11 mouse cellular contexts compared by ENCODE assay signal in genomic region chr11:68146456-68146851, GRCm38 (mm10).
DNase-seq lines count a peak whose midpoint lies in the region; ATAC-seq and TF ChIP-seq lines count a peak whose summit lies in the region.
"Had no signal": no experiment of that assay in that cellular context is flagged by ENCODE, and none has a peak within 500 bp of the region (broad histone marks: within the 10 kb centered on the region; RNA-seq: fewer than 3 reads in every experiment).

No protein-coding gene starts in this region.

- peak overlapping the region; percentile 48 for H3K27ac ChIP-seq in embryonic facial prominence, embryonic 11.5 days (replicated peaks; ENCODE audit: low read depth, low read length)
- peak overlapping the region; percentile 90 for H3K27ac ChIP-seq in hindbrain, embryonic 13.5 days
- H3K27ac ChIP-seq in midbrain, embryonic 15.5 days = peak overlapping the region; percentile 81
- no peak overlapping the region for H3K27ac ChIP-seq in cerebellum, adult 2 months (ENCODE audit: insufficient read depth, low read length)

- WGBS in embryonic facial prominence, embryonic 11.5 days = 25% methylated on average over 4 of the region's 4 CpGs
- 24% methylated on average over 4 of the region's 4 CpGs for WGBS in hindbrain, embryonic 13.5 days
- 12% methylated on average over 4 of the region's 4 CpGs for WGBS in midbrain, embryonic 15.5 days
- WGBS in cerebellum, adult 2 months = 86% methylated on average over 4 of the region's 4 CpGs

- H3K4me1 ChIP-seq in embryonic facial prominence, embryonic 11.5 days (ENCODE audit: control insufficient read depth, insufficient read depth, low read length) = peaks cover 16% of the 10 kb centered on the region
- H3K4me1 ChIP-seq in hindbrain, embryonic 13.5 days (replicated peaks) = peaks cover 66% of the 10 kb centered on the region
- H3K4me1 ChIP-seq in midbrain, embryonic 15.5 days = peaks cover 52% of the 10 kb centered on the region
- no peaks in the 10 kb centered on the region for H3K4me1 ChIP-seq in cerebellum, adult 2 months (ENCODE audit: control insufficient read depth, insufficient read depth, low read length)

- H3K9me3 ChIP-seq in embryonic facial prominence, embryonic 11.5 days (replicated peaks; ENCODE audit: control insufficient read depth, low read length) = no peaks in the 10 kb centered on the region
- H3K9me3 ChIP-seq in hindbrain, embryonic 13.5 days = no peaks in the 10 kb centered on the region
- H3K9me3 ChIP-seq in midbrain, embryonic 15.5 days = no peaks in the 10 kb centered on the region

- no peaks in the 10 kb centered on the region for H3K27me3 ChIP-seq in embryonic facial prominence, embryonic 11.5 days (ENCODE audit: control insufficient read depth, insufficient read depth, low read length)
- peaks cover 8% of the 10 kb centered on the region; the same call in 1 of the 2 replicates for H3K27me3 ChIP-seq in hindbrain, embryonic 13.5 days
- H3K27me3 ChIP-seq in midbrain, embryonic 15.5 days (replicated peaks) = no peaks in the 10 kb centered on the region
- H3K27me3 ChIP-seq in cerebellum, adult 2 months (ENCODE audit: control insufficient read depth, insufficient read depth, low read length) = no peaks in the 10 kb centered on the region

- 0 out of 2 replicates have a peak, but pooled peaks have one; percentile 7 for ATAC-seq in embryonic facial prominence, embryonic 11.5 days (replicated peaks; ENCODE audit: insufficient number of reproducible peaks, low FRiP score, low TSS enrichment, low read depth)
- peak; percentile 40; the same call in 1 of the 2 replicates for ATAC-seq in hindbrain, embryonic 13.5 days (ENCODE audit: low FRiP score)
- ATAC-seq in midbrain, embryonic 15.5 days (replicated peaks) = peak; percentile 62

- no peak for TF ChIP-seq POLR2A in cerebellum, adult 2 months (IDR thresholded peaks at IDR 0.05; ENCODE audit: borderline replicate concordance, insufficient read depth, low read length)

- no peak overlapping the region for H3K4me3 ChIP-seq in embryonic facial prominence, embryonic 11.5 days (ENCODE audit: low read depth, low read length)
- H3K4me3 ChIP-seq in hindbrain, embryonic 13.5 days = no peak overlapping the region
- no peak overlapping the region for H3K4me3 ChIP-seq in midbrain, embryonic 15.5 days
- H3K4me3 ChIP-seq in cerebellum, adult 2 months (replicated peaks; ENCODE audit: insufficient read depth, low read depth, low read length) = no peak overlapping the region

- no peak for TF ChIP-seq CTCF in cerebellum, adult 2 months (IDR thresholded peaks at IDR 0.05; ENCODE audit: borderline replicate concordance, insufficient read depth, low read depth, low read length)

- H3K9ac ChIP-seq in embryonic facial prominence, embryonic 11.5 days (replicated peaks; ENCODE audit: low read length) = no peak overlapping the region
- H3K9ac ChIP-seq in hindbrain, embryonic 13.5 days = peak overlapping the region; percentile 53
- no peak overlapping the region for H3K9ac ChIP-seq in midbrain, embryonic 15.5 days
- H3K9ac ChIP-seq: lung, embryonic 14.5 days had no signal

- no peaks in the 10 kb centered on the region for H3K36me3 ChIP-seq in embryonic facial prominence, embryonic 11.5 days (replicated peaks; ENCODE audit: control insufficient read depth, insufficient read depth, low read depth, low read length)
- H3K36me3 ChIP-seq in hindbrain, embryonic 13.5 days = no peaks in the 10 kb centered on the region
- H3K36me3 ChIP-seq in midbrain, embryonic 15.5 days (replicated peaks) = no peaks in the 10 kb centered on the region

- no peak overlapping the region for H3K4me2 ChIP-seq in embryonic facial prominence, embryonic 11.5 days (ENCODE audit: low read depth, low read length)
- H3K4me2 ChIP-seq in hindbrain, embryonic 13.5 days = peak overlapping the region; percentile 35; the same call in 1 of the 2 replicates
- peak overlapping the region; percentile 13; the same call in 1 of the 2 replicates for H3K4me2 ChIP-seq in midbrain, embryonic 15.5 days
- H3K4me2 ChIP-seq: lung, embryonic 14.5 days had no signal

- DNase-seq in WW6 (ENCODE audit: low read depth, low spot score) (peak; percentile 65), liver (no peak)
- DNase-seq in embryonic facial prominence, embryonic 11.5 days (ENCODE audit: low spot score) = peak; percentile 43
- no peak for DNase-seq in cerebellum, adult 2 months
- DNase-seq in right cerebral cortex, adult 18-20 months = no peak
- no peak for DNase-seq in frontal cortex, postnatal 14 days (ENCODE audit: low spot score in 2 of 2)
- DNase-seq: cerebellum, adult 18-20 months; lung, embryonic 14.5 days; spleen, adult 18-20 months had no signal

Comparison
In these comparisons a context has a peak if more than half of its experiments do, and no peak if none do; other contexts are left out.
1. DNase-seq: peak in WW6 (single experiment) and embryonic facial prominence, embryonic 11.5 days (single experiment); none in cerebellum, adult 2 months (0 of 2), right cerebral cortex, adult 18-20 months (single experiment), frontal cortex, postnatal 14 days (0 of 2) and liver (single experiment).
2. ATAC-seq: peak in every context shown above with its lines; median percentile 62 in midbrain, embryonic 15.5 days; 40 in hindbrain, embryonic 13.5 days; 7 in embryonic facial prominence, embryonic 11.5 days.